Mouse (Mus musculus) testis, adult 10 weeks (tissue): ENCODE data around the gene Trim60. TPM values are rescaled to one million over a fixed set of nuclear protein-coding genes. Genes with fewer than 3 reads are reported as not detected.

Source experiments
- polyA plus RNA-seq: library from polyadenylated mRNA; stranded (reverse); fragments of 350-450 nt; fragmentation: Illumina TruSeq; extraction: RNeasy Lipid Tissue Mini Kit (QIAGEN cat#74804); gene quantifications from one replicate; pipeline ENCODE4 v1.2.3, GENCODE M21; 2014; ENCODE audit warnings: low read depth, low replicate concordance

Trim60 gene
- polyA plus RNA-seq = not detected

GRCm38 (mm10) chr8:65018423-65018822 lies at the start of gene Trim60, which contains the start of gene Trim61:
Gene Trim60, minus strand, starts transcription at chr8:65018584.
Gene Trim61, minus strand, starts transcription at chr8:65018523.

GRCm38 (mm10) chr8:65037117-65037533 lies 18.7 kb upstream of the Trim60 start, which contains the start of gene Apela:
Gene Apela, minus strand, starts transcription at chr8:65037336.

GRCm38 (mm10) chr8:64987731-64988130 lies 30.7 kb downstream of the Trim60 start, which contains the start of gene Trim75:
Gene Trim75, minus strand, starts transcription at chr8:64987831.

Other genes with a start within 250 kb of the Trim60 start
- 3.2 TPM for gene Klhl2, start 168.6 kb downstream of the Trim60 start, polyA plus RNA-seq
- gene Tmem192, start 71.4 kb downstream of the Trim60 start, polyA plus RNA-seq = 9.9 TPM
- not detected for gene Trim75, start 30.8 kb downstream of the Trim60 start, polyA plus RNA-seq
- 0.10 TPM for gene Trim61, start 61 bp downstream of the Trim60 start, polyA plus RNA-seq
- gene Apela, start 18.8 kb upstream of the Trim60 start, polyA plus RNA-seq = not detected
- gene Gm10663, start 56.4 kb upstream of the Trim60 start, polyA plus RNA-seq = not detected
- not detected for gene BC030870, start 111.0 kb upstream of the Trim60 start, polyA plus RNA-seq